Mouse (Mus musculus) cerebellum, adult 2 months (tissue): ENCODE measurements around the gene Gga3. TPM values are rescaled to one million over a fixed set of nuclear protein-coding genes. Genes with fewer than 3 reads are reported as not detected.
A peak's percentile ranks its signal among the peaks of the same experiment; 100 is the strongest.

Experiments
- DNase-seq, 2 experiments: peaks; one replicate each; pipeline ENCODE4 v3.0.0; 2021
- H3K27ac ChIP-seq: fragments of 200-500 bp; 2 replicates; pipeline ENCODE4 v1.5.1; 2012; ENCODE audit warnings: low read length, control low read depth, inconsistent platforms; ENCODE audit not compliant: insufficient read depth
- H3K27me3 ChIP-seq: fragments of 200-500 bp; 2 replicates; pipeline ENCODE4 v1.6.1; 2012; ENCODE audit warnings: inconsistent platforms, mild to moderate bottlenecking, low read length, moderate library complexity; ENCODE audit not compliant: control insufficient read depth, insufficient read depth
- H3K4me1 ChIP-seq: fragments of 200-500 bp; 2 replicates; pipeline ENCODE4 v1.6.1; 2011; ENCODE audit warnings: low read length; ENCODE audit not compliant: control insufficient read depth, insufficient read depth
- H3K4me3 ChIP-seq: fragments of 200-500 bp; replicated peaks from 2 replicates; pipeline ENCODE3; 2011; ENCODE audit warnings: mild to moderate bottlenecking, low read depth, low read length, control low read depth; ENCODE audit not compliant: insufficient read depth
- CTCF ChIP-seq: fragments of 200-500 bp; IDR thresholded peaks from 2 replicates; pipeline ENCODE4 v1.5.1; 2011; ENCODE audit warnings: low read depth, mild to moderate bottlenecking, control low read depth, low read length, moderate library complexity, borderline replicate concordance; ENCODE audit not compliant: insufficient read depth
- POLR2A ChIP-seq: fragments of 200-500 bp; IDR thresholded peaks from 2 replicates; pipeline ENCODE4 v1.6.1; 2011; ENCODE audit warnings: low read length, control low read depth, borderline replicate concordance; ENCODE audit not compliant: insufficient read depth
- WGBS: fragments of 180-500 bp; shearing (Covaris S2); methylation state at CpG from one replicate; pipeline ENCODE4 v1.1.7; 2018; 5-methylcytosine and 5-hydroxymethylcytosine counted together
- polyA plus RNA-seq: library from polyadenylated mRNA; depleted of rRNA; stranded (reverse); fragments of >200 nt; gene quantifications from 2 replicates; pipeline ENCODE4 v1.2.3, GENCODE M21; 2012

Gene Gga3
- polyA plus RNA-seq, 1 experiment, result 64.2 TPM

GRCm38 (mm10) chr11:115635484-115635883, 31.6 kb upstream of the Gga3 start:
- whole genome bisulfite sequencing, result 64% methylated on average over 8 of the region's 8 CpGs
- no peaks in the 10 kb centered on the region for H3K27me3 ChIP-seq
- H3K4me1 ChIP-seq, result no peaks in the 10 kb centered on the region
- no peak for TF ChIP-seq CTCF
- TF ChIP-seq POLR2A, result no peak
- no peak overlapping the region for H3K4me3 ChIP-seq
- no peak for DNase-seq
- no peak overlapping the region for H3K27ac ChIP-seq

GRCm38 (mm10) chr11:115635041-115635440, 31.2 kb upstream of the Gga3 start:
- Histone ChIP-seq H3K27me3 (no peaks in the 10 kb centered on the region), H3K27ac (no peak overlapping the region), H3K4me1 (no peaks in the 10 kb centered on the region), H3K4me3 (no peak overlapping the region)
- WGBS, result 86% methylated on average over 8 of the region's 8 CpGs
- no peak for DNase-seq
- TF ChIP-seq CTCF, result no peak
- no peak for TF ChIP-seq POLR2A

GRCm38 (mm10) chr11:115634109-115634508, 30.3 kb upstream of the Gga3 start:
- 89% methylated on average over 4 of the region's 4 CpGs for whole genome bisulfite sequencing
- no peak overlapping the region for H3K4me3 ChIP-seq
- DNase-seq, result no peak
- no peaks in the 10 kb centered on the region for H3K27me3 ChIP-seq
- H3K4me1 ChIP-seq, result no peaks in the 10 kb centered on the region
- TF ChIP-seq POLR2A, result no peak
- no peak for TF ChIP-seq CTCF
- no peak overlapping the region for H3K27ac ChIP-seq

- DNase-seq, result no peak
- Histone ChIP-seq H3K4me3 (no peak overlapping the region), H3K4me1 (no peaks in the 10 kb centered on the region), H3K27me3 (no peaks in the 10 kb centered on the region), H3K27ac (no peak overlapping the region)
- TF ChIP-seq POLR2A (no peak), CTCF (no peak)
- WGBS, result 82% methylated on average over 10 of the region's 10 CpGs
Observed at GRCm38 (mm10) chr11:115632862-115633261, 29.0 kb upstream of the Gga3 start.

- DNase-seq, result no peak
- H3K4me3 ChIP-seq, result no peak overlapping the region
- H3K4me1 ChIP-seq, result no peaks in the 10 kb centered on the region
- TF ChIP-seq CTCF (no peak), POLR2A (no peak)
- WGBS, result 73% methylated on average over 7 of the region's 7 CpGs
- H3K27ac ChIP-seq, result no peak overlapping the region
- no peaks in the 10 kb centered on the region for H3K27me3 ChIP-seq
Observed at GRCm38 (mm10) chr11:115632247-115632646, 28.4 kb upstream of the Gga3 start.

- Histone ChIP-seq H3K4me3 (no peak overlapping the region), H3K4me1 (no peaks in the 10 kb centered on the region), H3K27ac (no peak overlapping the region), H3K27me3 (no peaks in the 10 kb centered on the region)
- TF ChIP-seq CTCF, result peak; percentile 66
- TF ChIP-seq POLR2A, result no peak
- DNase-seq, result peak in 1 of 2 experiments; percentile 42
- WGBS, result 22% methylated on average over 3 of the region's 3 CpGs
Observed at GRCm38 (mm10) chr11:115631505-115631890, 27.6 kb upstream of the Gga3 start.

GRCm38 (mm10) chr11:115630532-115631504, 27.0 kb upstream of the Gga3 start:
- WGBS, result 50% methylated on average over 16 of the region's 16 CpGs
- DNase-seq, result no peak
- H3K27me3 ChIP-seq, result no peaks in the 10 kb centered on the region

GRCm38 (mm10) chr11:115629734-115630531, 26.1 kb upstream of the Gga3 start:
- no peak for TF ChIP-seq POLR2A
- TF ChIP-seq CTCF, result no peak
- no peak for DNase-seq
- WGBS, result 84% methylated on average over 13 of the region's 13 CpGs
- no peak overlapping the region for H3K27ac ChIP-seq
- H3K27me3 ChIP-seq, result no peaks in the 10 kb centered on the region
- no peak overlapping the region for H3K4me3 ChIP-seq
- H3K4me1 ChIP-seq, result no peaks in the 10 kb centered on the region; the same call in 1 of the 2 replicates

More at GRCm38 (mm10) chr11:115630532-115631504, 27.0 kb upstream of the Gga3 start:
- no peak overlapping the region for H3K27ac ChIP-seq
- no peaks in the 10 kb centered on the region; the same call in 1 of the 2 replicates for H3K4me1 ChIP-seq
- TF ChIP-seq CTCF, result no peak
- TF ChIP-seq POLR2A, result no peak
- no peak overlapping the region for H3K4me3 ChIP-seq
